Mouse (Mus musculus) gastrocnemius, postnatal 25 days (tissue): ENCODE data around the gene Acly. TPM values are rescaled to one million over a fixed set of nuclear protein-coding genes. Genes with fewer than 3 reads are reported as not detected.
A peak's percentile ranks its signal among the peaks of the same experiment; 100 is the strongest.
"Not testable (repeated sequence)": the region's sequence is repeated elsewhere in the genome, so short reads cannot be mapped to it uniquely, and the experiment has no call there.

Source experiments
- DNase-seq: peaks from one replicate; pipeline ENCODE4 v3.0.0; 2022
- total RNA-seq, 2 experiments: library from RNA; stranded (reverse); gene quantifications; 1 replicate in 1 of 2; 2 replicates in 1 of 2; pipeline ENCODE4 v1.2.3; 2021

The Acly gene
- total RNA-seq, 2 experiments from 2014 or later = 10.6 to 20.3 TPM

DNA sequence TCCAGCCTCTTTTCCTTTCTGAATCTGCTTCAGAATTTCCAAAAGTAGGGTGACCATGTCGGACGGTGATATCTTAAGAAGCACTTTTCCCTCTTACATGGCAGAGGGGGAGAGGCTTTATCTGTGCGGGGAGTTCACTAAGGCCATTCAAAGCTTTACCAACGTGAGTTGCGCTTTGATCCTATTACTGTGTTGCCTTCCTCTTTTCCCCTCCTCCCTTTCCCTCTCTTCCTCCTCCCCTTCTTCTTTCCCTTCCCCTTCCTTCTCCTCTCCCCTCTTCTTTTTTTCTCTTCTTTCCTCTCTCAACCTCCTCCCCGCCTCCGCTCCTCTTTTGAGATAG, 17.9 kb upstream of the Acly start:
- DNase-seq = no peak

DNA sequence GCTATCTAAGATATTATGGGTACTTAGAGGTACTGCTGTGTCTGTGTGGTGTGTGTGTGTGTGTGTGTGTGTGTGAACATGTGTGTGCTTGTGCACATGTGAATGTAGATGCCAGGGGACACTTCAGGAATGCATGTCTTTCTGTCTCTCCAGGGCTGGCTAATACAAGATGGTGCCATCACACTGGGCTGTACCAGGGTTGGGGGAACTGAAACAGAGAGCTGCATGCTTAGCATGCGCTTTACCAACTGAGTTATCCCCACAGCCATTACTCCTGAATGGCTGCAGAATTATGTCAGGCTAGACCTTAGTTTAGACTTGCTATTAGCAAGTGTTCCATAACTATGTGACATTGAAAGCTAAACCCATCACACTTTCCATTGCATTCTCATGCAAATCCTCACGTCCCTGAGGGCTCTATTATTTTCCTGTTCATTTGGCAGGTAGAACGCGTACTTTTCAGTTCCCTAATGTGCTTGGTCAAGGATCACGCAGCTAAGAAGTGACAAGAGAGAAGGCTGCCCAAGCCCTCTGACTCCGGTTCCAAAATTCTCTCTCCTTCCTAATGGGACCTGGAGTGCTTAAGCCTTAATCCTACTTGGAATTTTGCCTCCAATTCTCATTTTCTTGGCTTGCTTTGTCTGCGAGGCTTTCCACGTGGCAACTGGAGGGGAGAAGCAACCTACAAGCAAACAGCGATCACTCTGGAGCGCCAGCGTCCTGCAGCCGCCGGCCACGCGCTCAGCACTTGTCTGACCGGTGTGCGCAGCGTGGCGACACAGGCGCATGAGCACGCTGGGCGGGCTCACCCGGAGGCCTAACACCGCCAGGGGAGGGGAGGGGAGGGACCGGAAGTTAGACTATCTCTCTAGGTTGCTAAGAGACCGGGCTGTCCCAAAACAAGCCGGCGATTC, 17.3 kb upstream of the Acly start, which contains the start of gene Ttc25:
Gene Ttc25, plus strand, starts transcription at position 776 of the 914 bp plus-strand sequence.
- peak; percentile 90 for DNase-seq

DNA sequence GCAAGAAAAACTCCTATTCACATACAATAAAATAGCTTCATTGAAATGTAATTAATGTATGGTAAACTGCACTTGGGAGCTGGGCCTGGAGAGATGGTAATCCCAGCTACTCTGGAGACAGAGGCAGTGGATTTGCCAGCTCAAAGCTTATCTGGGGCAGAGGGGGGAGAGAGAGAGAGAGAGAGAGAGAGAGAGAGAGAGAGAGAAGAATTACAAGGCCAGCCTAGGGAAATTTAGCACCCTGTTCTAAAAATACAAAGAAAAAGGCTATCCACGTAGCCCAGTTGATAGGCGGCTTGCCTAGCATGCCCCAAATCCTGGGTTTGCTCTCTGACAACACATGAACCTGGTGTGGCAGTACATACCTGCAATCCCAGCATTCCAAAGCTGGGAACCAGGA, 13.8 kb upstream of the Acly start:
- no peak for DNase-seq

DNA sequence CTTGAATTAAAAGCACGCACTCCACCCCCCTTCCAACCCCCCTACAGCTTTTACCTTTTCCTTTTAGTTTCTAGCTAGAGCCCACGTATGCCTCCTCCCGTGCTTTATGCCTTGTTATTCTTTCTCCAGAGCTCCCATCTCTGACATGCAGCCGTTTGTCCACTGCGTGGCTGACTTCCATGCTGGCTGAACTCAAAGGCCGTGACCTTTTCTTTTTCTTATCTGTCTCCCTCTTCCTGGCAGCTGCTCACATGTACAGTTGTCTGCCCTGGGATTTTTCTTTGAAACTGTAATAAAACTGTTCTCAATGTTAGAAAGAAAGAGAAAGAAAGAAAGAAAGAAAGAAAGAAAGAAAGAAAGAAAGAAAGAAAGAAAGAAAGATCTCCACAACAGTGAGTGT, 13.2 kb upstream of the Acly start:
- DNase-seq = no peak

DNA sequence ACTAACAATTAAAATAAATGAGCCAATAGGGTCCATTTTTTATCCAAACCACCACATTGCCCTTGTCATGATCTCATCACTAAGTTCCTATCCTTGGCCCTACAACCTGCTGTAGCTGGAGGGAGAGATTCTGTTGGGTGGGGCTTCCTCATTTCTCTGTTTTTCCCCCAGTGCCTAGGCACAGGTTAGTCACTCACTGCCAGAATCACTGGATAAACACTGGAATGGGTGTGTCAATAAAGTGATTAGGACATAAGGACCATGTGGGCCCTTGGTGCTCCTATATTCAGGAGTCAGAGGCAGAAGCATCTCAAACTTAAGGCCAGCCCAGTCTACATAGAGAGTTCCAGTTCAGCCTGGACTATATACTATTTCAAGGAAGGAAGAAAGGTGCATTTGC, 8.7 kb upstream of the Acly start:
- no peak for DNase-seq

DNA sequence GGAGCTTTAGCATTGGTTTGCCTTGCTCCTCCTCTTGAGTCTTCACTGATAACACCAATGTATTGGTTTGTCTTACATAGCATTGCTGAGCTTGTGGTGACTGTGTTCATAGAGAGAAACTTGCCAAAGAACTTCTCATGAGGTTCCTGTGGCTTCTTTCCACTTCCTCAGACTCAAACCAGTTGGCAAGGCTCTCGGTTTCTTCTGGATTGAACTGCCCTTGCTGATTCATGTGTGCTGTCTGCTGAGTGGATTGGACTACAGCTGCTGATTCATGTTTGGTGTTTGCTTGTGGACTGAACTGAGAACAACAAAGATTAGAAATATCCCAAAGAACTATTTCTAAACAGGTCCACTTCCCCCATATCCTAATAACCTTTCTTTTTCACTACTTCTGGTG, 8.2 kb upstream of the Acly start:
- DNase-seq = no peak

DNA sequence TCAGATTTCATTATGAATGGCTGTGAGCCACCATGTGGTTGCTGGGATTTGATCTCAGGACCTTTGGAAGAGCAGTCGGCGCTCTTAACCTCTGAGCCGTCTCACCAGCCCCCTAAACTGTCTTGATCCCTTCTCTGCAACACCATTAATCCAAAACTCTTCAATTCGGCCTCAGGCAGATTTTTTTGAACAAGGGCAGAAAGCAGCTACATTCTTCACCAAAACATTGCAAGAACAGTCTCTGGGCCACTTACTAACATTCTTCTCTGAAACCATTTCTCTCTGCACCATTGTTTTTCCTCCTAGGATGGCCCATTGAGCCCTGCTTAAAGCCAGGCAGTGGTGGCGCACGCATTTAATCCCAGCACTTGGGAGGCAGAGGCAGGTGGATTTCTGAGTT, 7.0 kb upstream of the Acly start:
- DNase-seq = not testable (repeated sequence)

DNA sequence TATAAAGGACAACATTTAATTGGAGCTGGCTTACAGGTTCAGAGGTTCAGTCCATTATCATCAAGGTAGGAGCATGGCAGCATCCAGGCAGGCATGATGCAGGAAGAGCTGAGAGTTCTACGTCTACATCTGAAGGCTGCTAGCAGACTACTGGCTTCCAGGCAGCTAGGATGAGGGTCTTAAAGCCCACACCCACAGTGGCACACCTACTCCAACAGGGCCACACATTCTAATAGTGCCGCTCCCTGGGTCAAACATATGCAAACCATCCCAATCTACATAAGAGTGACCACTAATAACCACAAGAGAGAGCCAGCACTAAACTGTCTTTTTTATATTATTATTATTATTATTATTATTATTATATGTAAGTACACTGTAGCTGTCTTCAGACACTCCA, 6.6 kb upstream of the Acly start:
- not testable (repeated sequence) for DNase-seq

DNA sequence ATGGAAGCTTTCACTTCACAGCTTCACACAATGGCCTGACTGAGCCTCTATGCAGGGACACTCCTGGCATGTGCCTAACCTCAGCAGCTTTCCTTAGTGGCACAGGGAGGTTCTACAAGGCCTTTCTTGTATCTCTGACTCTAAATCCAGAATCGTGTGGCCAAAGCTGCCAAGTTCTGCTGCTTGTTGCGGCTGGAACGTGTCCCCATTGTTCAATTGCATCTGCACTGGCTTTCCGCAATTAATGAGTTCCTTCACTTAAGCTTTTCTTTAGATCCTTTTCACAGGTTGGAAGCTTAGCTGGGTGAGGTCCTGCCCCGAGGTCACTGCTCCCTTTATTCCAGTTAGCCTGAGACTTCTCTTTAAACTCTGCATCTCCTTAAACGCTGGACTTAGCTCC, 6.1 kb upstream of the Acly start:
- no peak for DNase-seq

DNA sequence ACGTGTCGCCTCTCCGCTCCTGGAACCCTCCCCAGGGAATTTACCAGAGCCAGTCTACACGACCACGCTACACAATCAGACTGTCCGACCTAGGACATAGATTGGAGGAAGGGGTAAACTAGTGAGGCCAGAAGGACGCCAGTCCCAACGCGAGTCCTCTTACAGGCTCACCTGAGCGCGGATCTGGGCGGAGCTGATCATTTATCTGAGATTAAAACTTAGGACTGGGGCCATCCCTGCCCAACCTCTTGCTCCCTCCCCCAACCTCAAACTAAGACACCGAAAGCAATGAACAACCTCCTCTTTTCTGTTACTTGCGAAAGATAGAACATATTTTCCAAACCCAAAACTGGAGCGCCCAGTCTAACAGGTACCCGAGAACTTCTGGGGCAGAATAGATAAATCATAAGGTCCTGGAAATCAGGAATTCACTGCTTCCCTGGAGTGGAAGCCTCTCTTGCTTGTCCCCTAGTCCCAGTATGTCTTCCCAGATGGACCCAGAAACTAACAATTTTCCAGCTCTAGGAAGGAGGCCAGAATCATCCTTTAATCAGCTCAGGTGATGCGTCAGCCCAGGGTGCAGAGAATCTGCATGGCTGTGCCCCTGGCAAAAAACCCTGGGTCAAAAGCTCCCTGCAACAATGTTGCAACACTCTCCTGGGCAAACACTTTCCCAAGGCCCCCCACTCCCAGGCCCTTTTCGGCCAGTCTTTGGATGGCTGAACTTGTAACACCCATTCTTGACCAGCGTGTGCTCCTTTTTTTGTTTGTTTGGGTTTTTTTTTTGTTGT, 770 bp upstream of the Acly start:
- no peak for DNase-seq

- peak; percentile 36 for DNase-seq
Observed at GRCm38 (mm10) chr11:100527066-100527457, 738 bp downstream of the Acly start.

- DNase-seq = no peak
Observed at GRCm38 (mm10) chr11:100526052-100526816, 1.6 kb downstream of the Acly start.

GRCm38 (mm10) chr11:100524987-100525630, 2.7 kb downstream of the Acly start:
- no peak for DNase-seq

- DNase-seq = peak; percentile 62
Observed at GRCm38 (mm10) chr11:100524358-100524757, 3.4 kb downstream of the Acly start.

DNA sequence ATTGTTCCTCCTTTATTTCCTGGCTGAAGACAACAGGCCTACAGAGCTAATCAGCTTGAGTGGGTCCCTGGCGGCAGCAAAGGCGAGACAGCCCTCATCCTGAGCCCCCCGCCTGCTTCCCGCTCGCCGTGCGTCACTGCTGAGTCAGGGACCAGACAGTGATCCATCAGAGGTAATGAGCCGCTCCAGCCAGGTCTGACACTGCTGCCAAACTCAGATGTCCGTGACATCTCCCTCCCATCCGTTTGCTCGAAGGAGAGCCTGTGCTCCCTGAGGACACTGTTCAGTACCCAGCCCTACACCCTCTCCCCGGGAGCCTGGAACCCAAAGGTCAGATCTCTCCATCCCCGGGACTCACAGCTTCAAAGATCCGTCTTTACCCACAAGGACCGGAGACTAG, 7.0 kb downstream of the Acly start:
- DNase-seq = no peak

DNA sequence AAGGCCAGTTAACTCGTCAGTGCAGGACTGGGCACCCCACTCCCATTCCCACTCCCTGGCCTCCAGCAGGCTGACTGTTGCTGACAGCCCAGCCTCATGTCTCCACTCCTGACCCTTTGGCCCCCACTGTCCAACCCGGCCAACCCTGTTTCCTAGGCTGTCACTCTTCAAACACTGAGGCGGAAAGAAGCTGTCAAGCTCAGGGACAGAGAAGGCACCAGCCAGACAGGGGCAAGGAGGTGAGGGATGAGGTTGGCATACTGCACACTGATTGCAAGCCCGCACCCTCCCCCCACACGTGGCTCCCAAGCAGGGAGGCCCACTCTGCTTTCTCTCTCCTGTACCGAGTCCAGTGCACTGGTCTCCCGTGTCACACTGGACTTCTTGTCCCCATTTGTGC, 8.6 kb downstream of the Acly start:
- DNase-seq = no peak

- DNase-seq = peak; percentile 27
Observed at GRCm38 (mm10) chr11:100518188-100518591, 9.6 kb downstream of the Acly start.

GRCm38 (mm10) chr11:100516291-100516690, 11.5 kb downstream of the Acly start:
- DNase-seq = no peak

DNA sequence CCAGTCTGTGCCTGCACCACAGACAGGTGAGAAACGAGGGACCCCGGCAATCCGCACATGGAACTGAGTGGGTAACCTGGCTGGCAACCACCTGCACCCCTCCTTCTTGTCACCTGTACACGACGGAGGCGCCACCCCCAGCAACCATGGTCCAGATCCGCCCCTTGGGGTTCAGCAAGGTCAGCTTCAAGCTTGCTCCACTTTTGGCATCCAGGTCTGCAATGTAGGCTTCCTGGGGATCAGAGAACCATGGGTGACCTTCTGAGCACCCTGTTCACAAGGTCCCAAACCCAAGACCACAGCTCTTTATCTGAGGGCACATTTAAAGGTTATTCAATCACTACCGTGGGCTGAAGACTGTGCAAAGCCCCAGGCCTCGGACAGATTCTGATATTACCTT, 12.0 kb downstream of the Acly start:
- DNase-seq = no peak

DNA sequence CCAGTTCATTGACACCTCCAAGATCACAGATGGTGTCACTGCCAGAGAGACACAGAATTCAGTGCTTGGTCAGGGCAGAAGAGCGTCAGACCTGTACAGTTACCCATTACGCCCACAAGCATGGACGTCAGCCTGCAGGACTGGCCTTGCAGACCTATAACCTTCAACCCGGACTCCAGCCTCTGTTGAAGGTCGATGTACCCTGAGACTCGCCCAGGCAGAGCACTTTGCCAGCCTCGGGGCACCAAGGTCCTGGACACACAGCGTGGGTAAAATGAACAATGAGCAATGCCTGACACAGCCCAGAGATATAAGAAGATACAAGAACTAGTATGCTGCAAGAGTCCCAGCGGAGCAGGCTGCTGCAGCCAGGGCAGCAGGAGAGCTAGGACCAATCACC, 12.7 kb downstream of the Acly start:
- DNase-seq = no peak

- DNase-seq = no peak
Observed at GRCm38 (mm10) chr11:100513716-100514115, 14.1 kb downstream of the Acly start.

GRCm38 (mm10) chr11:100512384-100512783, 15.4 kb downstream of the Acly start:
- no peak for DNase-seq
